Mouse (Mus musculus) CH12.LX (cell line): ENCODE results near the gene Cbl. TPM values are rescaled to one million over a fixed set of nuclear protein-coding genes. Genes with fewer than 3 reads are reported as not detected.

Experiments used
- DNase-seq: peaks from one replicate; pipeline ENCODE4 v3.0.0-alpha.2; 2013; ENCODE audit errors: extremely low read depth
- H3K27ac ChIP-seq: 2 replicates; pipeline ENCODE4 v1.5.1; 2012; ENCODE audit warnings: low read depth, mild to moderate bottlenecking, control low read depth, moderate library complexity; ENCODE audit not compliant: insufficient read depth
- H3K27me3 ChIP-seq: replicated peaks from 2 replicates; pipeline ENCODE3; 2012; ENCODE audit warnings: inconsistent platforms
- H3K36me3 ChIP-seq, 2 experiments: replicated peaks in 1 of 2; 2 replicates each; pipeline versions ENCODE3 to v1.6.1; 2012; ENCODE audit warnings: inconsistent platforms in 1 of 2, low read length in 1 of 2, mild to moderate bottlenecking in 1 of 2, mixed read lengths in 1 of 2, moderate library complexity in 1 of 2; ENCODE audit not compliant: control insufficient read depth in 1 of 2, insufficient read depth in 1 of 2
- H3K4me1 ChIP-seq, 2 experiments: 2 replicates each; pipeline ENCODE4 v1.6.1; 2012; ENCODE audit warnings: inconsistent platforms in 1 of 2, moderate library complexity in 1 of 2; ENCODE audit not compliant: insufficient read depth in 2 of 2, control insufficient read depth in 1 of 2
- H3K4me2 ChIP-seq: 2 replicates; pipeline ENCODE4 v1.6.1; 2012; ENCODE audit warnings: low read depth, mild to moderate bottlenecking, control low read depth; ENCODE audit not compliant: poor library complexity, insufficient read depth, severe bottlenecking
- H3K4me3 ChIP-seq, 3 experiments: fragments of 150-350 bp in 1 of 3; sonication (generic) in 1 of 3; replicated peaks in 1 of 3; 2 replicates each; pipeline versions ENCODE3 to v1.5.1; 2011 to 2012; ENCODE audit warnings: low read depth in 2 of 3, low read length in 2 of 3, mild to moderate bottlenecking in 2 of 3, moderate library complexity in 2 of 3, control low read depth in 1 of 3, improper control_type of control experiment in 1 of 3, inconsistent platforms in 1 of 3, mixed read lengths in 1 of 3; ENCODE audit not compliant: poor library complexity in 1 of 3
- H3K79me2 ChIP-seq: replicated peaks from 2 replicates; pipeline ENCODE4 v1.6.1; 2012; ENCODE audit warnings: mild to moderate bottlenecking, moderate library complexity; ENCODE audit not compliant: control insufficient read depth, poor library complexity, insufficient read depth, severe bottlenecking; ENCODE audit errors: extremely low read depth
- H3K9ac ChIP-seq: 2 replicates; pipeline ENCODE4 v1.6.1; 2012; ENCODE audit warnings: low read depth, mild to moderate bottlenecking, control low read depth, moderate library complexity; ENCODE audit not compliant: insufficient read depth
- H3K9me3 ChIP-seq: replicated peaks from 2 replicates; pipeline ENCODE3; 2012; ENCODE audit warnings: low read length, inconsistent platforms, mixed read lengths
- BHLHE40 ChIP-seq: IDR thresholded peaks from 2 replicates; pipeline ENCODE4 v1.6.1; 2011; ENCODE audit warnings: mild to moderate bottlenecking, low read depth, low read length, improper control_type of control experiment
- CHD1 ChIP-seq: IDR thresholded peaks from 2 replicates; pipeline ENCODE4 v1.6.1; 2012; ENCODE audit warnings: low read depth, low read length, improper control_type of control experiment, inconsistent platforms
- CHD2 ChIP-seq: IDR thresholded peaks from 2 replicates; pipeline ENCODE4 v1.6.1; 2011; ENCODE audit warnings: low read length, improper control_type of control experiment
- CTCF ChIP-seq, 2 experiments: IDR thresholded peaks in 1 of 2; conservative IDR thresholded peaks in 1 of 2; 2 replicates each; pipeline ENCODE4 v1.5.1; 2011 to 2012; ENCODE audit warnings: low read depth in 2 of 2, low read length in 2 of 2, improper control_type of control experiment in 1 of 2, inconsistent platforms in 1 of 2, mild to moderate bottlenecking in 1 of 2, moderate library complexity in 1 of 2
- ELF1 ChIP-seq: IDR thresholded peaks from 2 replicates; pipeline ENCODE4 v1.6.1; 2014; ENCODE audit warnings: low read depth, mild to moderate bottlenecking, inconsistent platforms, low read length, improper control_type of control experiment
- EP300 ChIP-seq: IDR thresholded peaks from 2 replicates; pipeline ENCODE4 v1.6.1; 2011; ENCODE audit warnings: low read length, improper control_type of control experiment
- ETS1 ChIP-seq: conservative IDR thresholded peaks from 2 replicates; pipeline ENCODE4 v1.6.1; 2012; ENCODE audit warnings: low read depth, mild to moderate bottlenecking, inconsistent platforms, low read length, improper control_type of control experiment, moderate library complexity
- GABPA ChIP-seq: IDR thresholded peaks from 2 replicates; pipeline ENCODE4 v1.6.1; 2012; ENCODE audit warnings: low read depth, low read length, improper control_type of control experiment, inconsistent platforms; ENCODE audit not compliant: insufficient replicate concordance
- HCFC1 ChIP-seq: IDR thresholded peaks from 2 replicates; pipeline ENCODE4 v1.6.1; 2012; ENCODE audit warnings: low read depth, mild to moderate bottlenecking, inconsistent platforms, low read length, improper control_type of control experiment
- IRF4 ChIP-seq: IDR thresholded peaks from 2 replicates; pipeline ENCODE4 v1.6.1; 2014; ENCODE audit warnings: low read depth, mild to moderate bottlenecking, inconsistent platforms, low read length, improper control_type of control experiment
- JUN ChIP-seq: IDR thresholded peaks from 2 replicates; pipeline ENCODE4 v1.6.1; 2011; ENCODE audit warnings: low read depth, mild to moderate bottlenecking, low read length, improper control_type of control experiment, moderate library complexity; ENCODE audit not compliant: insufficient read depth
- JUND ChIP-seq: conservative IDR thresholded peaks from 2 replicates; pipeline ENCODE4 v1.6.1; 2011; ENCODE audit warnings: low read depth, low read length, improper control_type of control experiment
- KAT2A ChIP-seq: IDR thresholded peaks from 2 replicates; pipeline ENCODE4 v1.6.1; 2012; ENCODE audit warnings: low read length, improper control_type of control experiment, inconsistent platforms; ENCODE audit not compliant: insufficient replicate concordance
- MAX ChIP-seq: IDR thresholded peaks from 2 replicates; pipeline ENCODE4 v1.6.1; 2011; ENCODE audit warnings: low read length, improper control_type of control experiment
- MAZ ChIP-seq: IDR thresholded peaks from 2 replicates; pipeline ENCODE4 v1.6.1; 2012; ENCODE audit warnings: low read depth, mild to moderate bottlenecking, inconsistent platforms, low read length, improper control_type of control experiment, moderate library complexity
- MXI1 ChIP-seq: IDR thresholded peaks from 2 replicates; pipeline ENCODE4 v1.6.1; 2011; ENCODE audit warnings: mild to moderate bottlenecking, low read depth, low read length, improper control_type of control experiment
- MYC ChIP-seq: IDR thresholded peaks from 2 replicates; pipeline ENCODE4 v1.6.1; 2011; ENCODE audit warnings: low read depth, mild to moderate bottlenecking, improper control_type of control experiment, low read length
- NELFE ChIP-seq: IDR thresholded peaks from 2 replicates; pipeline ENCODE4 v1.6.1; 2011; ENCODE audit warnings: low read depth, low read length, improper control_type of control experiment
- PAX5 ChIP-seq: IDR thresholded peaks from 2 replicates; pipeline ENCODE4 v1.6.1; 2012; ENCODE audit warnings: low read length, inconsistent platforms, mixed read lengths
- POLR2A ChIP-seq: IDR thresholded peaks from 2 replicates; pipeline ENCODE4 v1.6.1; 2011; ENCODE audit warnings: low read depth, mild to moderate bottlenecking, improper control_type of control experiment, low read length
- POLR2AphosphoS2 ChIP-seq: IDR thresholded peaks from 2 replicates; pipeline ENCODE4 v1.6.1; 2011; ENCODE audit warnings: low read depth, low read length, improper control_type of control experiment
- RAD21 ChIP-seq: IDR thresholded peaks from 2 replicates; pipeline ENCODE4 v1.6.1; 2011; ENCODE audit warnings: low read depth, mild to moderate bottlenecking, low read length, improper control_type of control experiment, moderate library complexity
- RCOR1 ChIP-seq: conservative IDR thresholded peaks from 2 replicates; pipeline ENCODE4 v1.6.1; 2012; ENCODE audit warnings: low read depth, mild to moderate bottlenecking, inconsistent platforms, low read length, improper control_type of control experiment
- SIN3A ChIP-seq: IDR thresholded peaks from 2 replicates; pipeline ENCODE4 v1.6.1; 2012; ENCODE audit warnings: low read length, improper control_type of control experiment, inconsistent platforms
- SMC3 ChIP-seq: IDR thresholded peaks from 2 replicates; pipeline ENCODE4 v1.6.1; 2011; ENCODE audit warnings: low read depth, low read length, improper control_type of control experiment
- TBP ChIP-seq: conservative IDR thresholded peaks from 2 replicates; pipeline ENCODE4 v1.6.1; 2011; ENCODE audit warnings: low read depth, low read length, improper control_type of control experiment
- UBTF ChIP-seq: IDR thresholded peaks from 2 replicates; pipeline ENCODE4 v1.6.1; 2012; ENCODE audit warnings: low read depth, mild to moderate bottlenecking, inconsistent platforms, low read length, improper control_type of control experiment, moderate library complexity
- USF1 ChIP-seq: IDR thresholded peaks from 2 replicates; pipeline ENCODE4 v1.6.1; 2014; ENCODE audit warnings: low read depth, mild to moderate bottlenecking, inconsistent platforms, low read length, improper control_type of control experiment
- USF2 ChIP-seq: conservative IDR thresholded peaks from 2 replicates; pipeline ENCODE4 v1.6.1; 2011; ENCODE audit warnings: low read depth, low read length, improper control_type of control experiment
- ZC3H11A ChIP-seq: IDR thresholded peaks from 2 replicates; pipeline ENCODE4 v1.6.1; 2012; ENCODE audit warnings: low read depth, mild to moderate bottlenecking, inconsistent platforms, low read length, improper control_type of control experiment
- ZKSCAN1 ChIP-seq: IDR thresholded peaks from 2 replicates; pipeline ENCODE4 v1.6.1; 2012; ENCODE audit warnings: low read depth, inconsistent platforms, low read length, improper control_type of control experiment, borderline replicate concordance
- ZMIZ1 ChIP-seq: IDR thresholded peaks from 2 replicates; pipeline ENCODE4 v1.6.1; 2012; ENCODE audit warnings: low read depth, mild to moderate bottlenecking, inconsistent platforms, low read length, improper control_type of control experiment
- dilution Hi-C: fragments of 300-500 bp; cut with MboI; formaldehyde crosslinking; loops from 2 replicates; pipeline ENCODE4 v1.14.3; 2020; ENCODE audit warnings: low sequenced_read_pairs; ENCODE audit not compliant: extremely low pct_unique_long_range_greater_than_20kb, extremely low pct_ligation_motif_present
- in situ Hi-C: fragments of 300-500 bp; cut with MboI; formaldehyde crosslinking; loops from 3 replicates; pipeline ENCODE4 v1.14.3; 2019; ENCODE audit warnings: low sequenced_read_pairs, low pct_ligation_motif_present, low pct_unique_long_range_greater_than_20kb, mixed read lengths
- polyA plus RNA-seq: library from polyadenylated mRNA; unstranded; fragments of >175 nt; gene quantifications from 2 replicates; pipeline ENCODE4 v1.2.1, GENCODE M21; 2012; ENCODE audit warnings: low read depth; ENCODE audit not compliant: insufficient read length
- total RNA-seq, 2 experiments: library from RNA; depleted of rRNA; stranded (reverse); fragments of 300-350 nt in 1 of 2; fragments of >200 nt in 1 of 2; gene quantifications; 2 replicates each; pipeline ENCODE4 v1.2.3; 2012 to 2014

The Cbl gene
- total and polyA plus RNA-seq, 3 experiments, result 8.3 to 39.0 (median 11.9) TPM

DNA sequence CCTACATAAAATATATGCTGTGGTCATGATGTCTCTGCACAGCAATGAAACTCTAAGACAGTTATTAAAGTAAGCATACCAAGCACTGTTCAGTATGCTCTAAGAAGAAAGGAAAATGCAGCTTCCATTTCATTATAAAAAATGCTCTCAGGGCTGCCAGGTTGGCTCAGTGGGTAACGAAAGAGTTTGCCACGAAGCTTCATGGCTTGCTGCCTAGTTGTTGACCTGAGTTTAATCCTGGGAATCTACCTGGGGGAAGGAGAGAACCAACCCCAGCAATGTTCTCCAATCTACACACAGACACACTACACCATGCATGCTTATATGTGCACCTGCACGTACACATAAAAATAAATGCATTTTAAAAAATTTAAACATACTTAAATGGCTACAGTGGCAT, 34.7 kb downstream of the Cbl start:
- TF ChIP-seq ZC3H11A, result no peak
- TF ChIP-seq JUN, result no peak
- TF ChIP-seq ELF1, result no peak
- TF ChIP-seq SIN3A, result no peak
- no peak for TF ChIP-seq JUND
- TF ChIP-seq MYC, result no peak
- no peak for TF ChIP-seq SMC3
- TF ChIP-seq ZKSCAN1, result no peak
- TF ChIP-seq KAT2A, result no peak
- no peak for TF ChIP-seq ETS1
- no peak for TF ChIP-seq TBP
- no peak for TF ChIP-seq HCFC1
- no peak for TF ChIP-seq EP300
- no peak for TF ChIP-seq IRF4
- no peak for TF ChIP-seq NELFE
- Histone ChIP-seq H3K9me3 (peaks cover 3% of the 10 kb centered on the region), H3K27ac (no peak overlapping the region), H3K79me2 (peaks cover 24% of the 10 kb centered on the region), H3K36me3 (peaks cover 8 to 59% of the 10 kb centered on the region in 2 experiments), H3K4me3 (no peak overlapping the region), H3K4me1 (peaks cover 8 to 40% of the 10 kb centered on the region in 2 experiments; a peak in 3 of 4 replicates), H3K9ac (no peak overlapping the region), H3K4me2 (no peak overlapping the region), H3K27me3 (no peaks in the 10 kb centered on the region)
- DNase-seq, result no peak
- in situ Hi-C loops, result no loop called here
- dilution Hi-C loops, result no loop called here

DNA sequence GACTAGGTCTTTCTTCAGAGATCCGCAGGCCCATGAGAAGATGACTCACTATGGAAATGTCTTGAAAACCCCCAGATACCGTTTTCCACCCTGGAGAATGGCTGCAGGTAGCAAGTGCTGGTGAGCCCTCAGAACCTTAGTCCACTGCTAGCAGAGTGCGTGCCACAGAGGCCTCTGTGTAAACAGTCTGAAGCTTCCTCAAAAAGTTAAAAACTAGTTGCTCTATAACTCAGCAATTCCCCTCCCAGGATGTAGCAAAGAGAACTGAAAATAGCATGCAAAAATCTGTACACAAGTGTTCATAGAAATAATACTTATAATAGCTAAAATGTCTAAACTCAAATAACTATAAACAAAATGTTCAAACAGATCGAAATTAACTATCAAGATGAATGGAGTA, 37.5 kb downstream of the Cbl start:
- H3K27ac ChIP-seq, result no peak overlapping the region; the same call in 1 of the 2 replicates
- in situ Hi-C loops (no loop called here), dilution Hi-C loops (no loop called here)
- H3K27me3 ChIP-seq, result no peaks in the 10 kb centered on the region
- H3K9ac ChIP-seq, result 0 out of 2 replicates have a peak overlapping the region, but pooled peaks have one; percentile 9
- H3K9me3 ChIP-seq, result no peaks in the 10 kb centered on the region
- H3K4me3 ChIP-seq, result no peak overlapping the region
- peak; percentile 54 for DNase-seq
- H3K79me2 ChIP-seq, result peaks cover 17% of the 10 kb centered on the region
- peaks cover 8 to 66% of the 10 kb centered on the region in 2 experiments for H3K36me3 ChIP-seq
- peaks cover 13 to 59% of the 10 kb centered on the region in 2 experiments; a peak in 3 of 4 replicates for H3K4me1 ChIP-seq
- peak overlapping the region; percentile 74 for H3K4me2 ChIP-seq
- no peak for TF ChIP-seq UBTF
- no peak for TF ChIP-seq CHD2
- TF ChIP-seq BHLHE40, result 0 out of 2 replicates have a peak, but pooled peaks have one; percentile 49
- no peak for TF ChIP-seq NELFE
- TF ChIP-seq PAX5, result no peak
- TF ChIP-seq SMC3, result no peak
- no peak for TF ChIP-seq RAD21
- 0 out of 2 replicates have a peak, but pooled peaks have one; percentile 27 for TF ChIP-seq RCOR1
- no peak for TF ChIP-seq USF2
- no peak for TF ChIP-seq USF1
- TF ChIP-seq POLR2A, result no peak
- TF ChIP-seq IRF4, result peak; percentile 79
- TF ChIP-seq CHD1, result no peak
- 0 out of 2 replicates have a peak, but pooled peaks have one; percentile 10 for TF ChIP-seq ETS1
- no peak for TF ChIP-seq CTCF (conservative IDR thresholded peaks at IDR 0.05 in 1 of 2, IDR thresholded peaks at IDR 0.05 in 1 of 2; ENCODE audit: low read depth in 2 of 2, low read length in 2 of 2)
- TF ChIP-seq MAZ, result no peak
- TF ChIP-seq ELF1, result 0 out of 2 replicates have a peak, but pooled peaks have one; percentile 1
- no peak for TF ChIP-seq POLR2AphosphoS2
- no peak for TF ChIP-seq MXI1
- TF ChIP-seq TBP, result no peak
- no peak for TF ChIP-seq MAX
- TF ChIP-seq JUN, result no peak
- no peak for TF ChIP-seq GABPA
- TF ChIP-seq HCFC1, result no peak
- no peak for TF ChIP-seq ZKSCAN1
- no peak for TF ChIP-seq ZMIZ1
- TF ChIP-seq MYC, result no peak
- TF ChIP-seq JUND, result 0 out of 2 replicates have a peak, but pooled peaks have one; percentile 12
